Mouse (Mus musculus): ENCODE data around the gene Drc3. TPM values are rescaled to one million over a fixed set of nuclear protein-coding genes. Genes with fewer than 3 reads are reported as not detected.

The Drc3 gene
- total RNA-seq, 4 experiments from 2014 or later: 1.1 to 1.4 (median 1.1) TPM

Other genes starting within 250 kb of the Drc3 start
- gene Rai1, start 248.3 kb upstream of the Drc3 start, total RNA-seq (2022): 10 to 100 TPM; 18.0 to 25.7 (median 21.4) TPM
- gene Srebf1, start 130.7 kb upstream of the Drc3 start, total RNA-seq (2022): 10 to 100 TPM; 35.4 to 57.5 (median 43.5) TPM
- gene Tom1l2, start 424 bp upstream of the Drc3 start, total RNA-seq (2022): 10 to 100 TPM; 61.0 to 68.8 (median 65.7) TPM
- gene Gid4, start 63.8 kb downstream of the Drc3 start, total RNA-seq (2022): 10 to 100 TPM; 72.7 to 86.1 (median 75.5) TPM
- gene Atpaf2, start 65.1 kb downstream of the Drc3 start, total RNA-seq (2022): 10 to 100 TPM; 28.9 to 30.7 (median 30.6) TPM
- gene Drg2, start 101.3 kb downstream of the Drc3 start, total RNA-seq (2022): 10 to 100 TPM; 21.6 to 24.9 (median 22.7) TPM
- gene Myo15, start 116.0 kb downstream of the Drc3 start, total RNA-seq (2022): under 1 TPM in 2 of 4 experiments, not detected in 2; 0.05 TPM
- gene Alkbh5, start 183.1 kb downstream of the Drc3 start, total RNA-seq (2022): 100 to 1,000 TPM; 137 to 160 (median 145) TPM